Mouse (Mus musculus): ENCODE data around the gene 1700029P11Rik. TPM values are rescaled to one million over a fixed set of nuclear protein-coding genes. Genes with fewer than 3 reads are reported as not detected.

Gene 1700029P11Rik
- total RNA-seq, 4 experiments from 2014 or later, result not detected

DNA sequence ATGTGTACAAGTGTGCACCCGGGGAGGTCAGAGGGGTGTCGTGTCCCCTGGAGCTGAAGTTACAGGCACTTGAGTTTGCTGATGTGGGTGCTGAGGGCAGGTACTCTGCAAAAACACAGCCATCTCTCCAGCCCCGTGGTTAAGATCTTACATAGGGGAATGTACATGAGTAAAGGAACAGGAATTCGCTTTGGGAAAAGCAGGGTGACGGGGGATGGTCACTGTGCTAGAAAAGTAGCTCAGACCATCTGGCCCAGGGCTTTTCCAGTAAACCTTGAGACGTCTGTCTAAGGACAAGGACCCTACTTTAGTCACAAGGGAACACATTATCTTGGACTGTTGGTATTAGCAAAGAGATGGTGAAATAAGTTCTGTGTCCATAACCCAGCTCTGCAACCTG lies 31.6 kb downstream of the 1700029P11Rik start:
- no peak for DNase-seq (ENCODE audit: low spot score in 2 of 2)

DNA sequence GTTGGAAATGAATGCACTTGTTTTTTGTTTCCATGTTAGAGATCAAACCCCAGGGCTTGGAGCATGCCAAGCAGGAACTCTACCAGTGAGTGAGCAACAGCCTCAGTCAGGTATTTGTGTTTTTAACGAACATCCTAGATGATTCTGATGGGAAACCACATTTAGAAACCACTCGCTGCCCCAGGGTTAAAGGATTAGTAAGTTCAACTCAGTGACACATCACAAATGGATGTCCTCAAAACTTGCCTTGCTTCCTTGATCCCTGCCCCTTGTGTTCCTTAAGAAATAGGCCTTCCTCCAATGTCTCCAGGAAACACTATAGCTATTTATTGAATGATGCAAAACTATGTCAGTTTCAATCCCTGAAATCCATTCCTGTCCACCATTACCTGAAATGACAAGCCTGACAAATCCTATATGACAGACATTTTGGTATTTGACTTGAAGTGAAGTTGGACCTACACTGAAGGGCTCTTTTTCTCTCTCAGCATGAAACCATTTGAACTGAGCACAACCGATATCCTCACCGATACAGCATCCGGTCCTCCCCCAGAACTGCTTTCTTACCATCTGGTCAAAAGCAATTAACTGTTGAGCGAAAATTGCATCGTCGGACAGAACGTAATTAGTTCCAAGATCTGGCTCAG lies 34.5 kb downstream of the 1700029P11Rik start:
- no peak for DNase-seq (ENCODE audit: low spot score in 2 of 2)

DNA sequence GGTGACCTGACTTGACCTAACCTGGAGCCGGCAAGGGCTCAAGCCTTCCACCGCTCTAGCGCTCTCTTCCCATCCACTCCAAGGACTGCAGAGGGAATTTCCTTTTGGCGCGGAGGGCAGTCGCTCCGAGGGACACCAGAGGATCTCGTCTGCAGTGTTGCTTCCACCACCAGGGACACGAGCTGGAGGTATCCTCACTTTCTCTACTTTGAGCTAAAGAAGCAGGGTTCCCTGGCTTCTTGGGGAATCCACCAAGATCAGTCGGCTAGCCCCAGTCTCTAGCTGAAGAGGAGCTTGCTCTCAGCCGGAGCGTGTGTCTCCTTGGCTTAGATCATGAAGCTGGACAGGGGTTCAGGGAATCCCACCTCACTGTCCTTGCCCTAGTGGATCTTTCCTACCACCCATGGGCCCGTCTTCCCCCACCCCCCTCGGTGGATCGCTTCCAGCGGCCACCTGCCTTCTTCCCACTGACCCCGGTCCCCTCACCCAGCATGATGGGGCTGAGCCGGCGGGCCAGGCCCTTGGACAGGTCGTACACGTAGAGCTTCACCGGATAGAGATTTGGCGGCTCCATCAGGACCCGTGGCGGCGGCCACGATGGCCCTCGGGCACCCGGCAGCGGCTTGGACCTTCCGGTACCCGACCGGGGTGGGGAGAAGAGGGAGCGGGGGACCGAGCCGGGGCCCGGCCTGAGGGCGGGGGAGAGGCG lies 35.2 kb downstream of the 1700029P11Rik start:
- DNase-seq (ENCODE audit: low spot score in 2 of 2), result no peak

DNA sequence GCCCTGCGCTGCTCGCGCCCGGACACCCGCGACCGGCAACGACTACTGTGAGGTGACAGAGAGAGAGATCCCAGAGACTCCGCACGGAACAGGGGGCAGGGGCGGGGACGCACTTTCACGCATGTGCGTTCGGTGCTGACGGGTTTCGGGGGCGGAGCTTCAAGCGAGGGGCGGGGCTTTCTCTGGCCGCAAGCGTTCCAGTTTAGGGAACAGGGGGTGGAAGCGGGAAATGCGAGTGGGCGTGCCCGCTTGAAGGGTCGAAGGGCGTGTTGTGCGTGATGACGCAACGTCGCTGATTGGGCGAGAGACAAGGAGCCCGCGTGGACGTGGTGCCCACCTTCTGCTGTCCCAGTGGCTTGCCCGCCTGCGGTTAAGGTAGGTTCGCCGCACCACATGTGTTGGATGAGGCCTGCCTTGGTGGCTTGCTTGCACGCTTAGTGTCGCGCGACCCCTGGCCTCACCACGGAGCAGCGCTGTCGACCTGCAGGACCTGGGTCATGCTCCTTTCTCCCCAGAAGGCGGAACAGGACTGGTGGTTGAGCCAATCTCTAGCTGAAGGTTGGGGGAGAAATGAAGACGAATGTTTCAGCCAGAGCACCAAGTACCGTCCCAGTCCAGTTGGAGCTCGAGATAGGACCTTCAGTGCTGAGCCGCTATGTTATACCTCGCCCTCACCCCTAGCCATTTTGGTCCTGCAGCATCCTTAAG lies 35.9 kb downstream of the 1700029P11Rik start:
- DNase-seq (ENCODE audit: low spot score in 2 of 2), result peak; percentile 98

DNA sequence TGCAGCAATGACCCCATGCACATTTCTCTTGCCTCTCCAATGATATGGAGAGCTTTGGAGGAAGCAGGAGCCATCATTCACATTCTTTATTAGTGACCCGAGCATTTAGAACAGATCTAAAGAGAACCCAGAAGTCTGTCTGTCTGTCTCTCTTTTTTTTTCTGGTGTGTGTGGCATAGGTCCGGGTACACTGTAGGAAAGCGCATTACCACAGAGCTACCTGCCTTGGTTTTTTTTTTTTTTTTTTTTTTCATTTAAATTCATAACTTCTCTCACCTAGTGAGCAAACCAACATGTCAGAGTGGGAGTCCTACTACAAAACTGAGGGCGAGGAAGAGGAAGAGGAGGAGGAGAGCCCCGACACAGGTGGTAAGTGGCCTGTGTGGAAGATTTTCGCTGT lies 36.5 kb downstream of the 1700029P11Rik start:
- DNase-seq (ENCODE audit: low spot score in 2 of 2), result no peak

DNA sequence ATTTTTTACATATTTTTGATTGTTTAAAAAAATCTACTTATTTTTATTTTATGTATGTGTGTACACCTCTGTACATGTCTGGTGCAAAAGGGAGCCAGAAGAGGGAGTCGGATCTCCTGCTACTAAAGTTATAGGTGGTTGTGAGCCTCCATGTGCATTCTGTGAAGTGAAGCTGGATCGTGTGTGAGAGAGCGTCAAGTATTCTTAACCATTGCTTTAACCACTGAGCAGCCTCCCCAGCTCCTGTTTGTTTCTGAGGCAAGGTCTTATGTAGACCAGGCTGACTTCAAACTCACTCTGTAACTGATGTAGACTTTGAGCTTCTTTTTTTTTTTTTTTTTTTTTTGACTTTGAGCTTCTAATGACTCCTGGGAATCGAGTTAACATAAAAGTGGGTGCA lies 37.1 kb downstream of the 1700029P11Rik start:
- no peak for DNase-seq (ENCODE audit: low spot score in 2 of 2)

DNA sequence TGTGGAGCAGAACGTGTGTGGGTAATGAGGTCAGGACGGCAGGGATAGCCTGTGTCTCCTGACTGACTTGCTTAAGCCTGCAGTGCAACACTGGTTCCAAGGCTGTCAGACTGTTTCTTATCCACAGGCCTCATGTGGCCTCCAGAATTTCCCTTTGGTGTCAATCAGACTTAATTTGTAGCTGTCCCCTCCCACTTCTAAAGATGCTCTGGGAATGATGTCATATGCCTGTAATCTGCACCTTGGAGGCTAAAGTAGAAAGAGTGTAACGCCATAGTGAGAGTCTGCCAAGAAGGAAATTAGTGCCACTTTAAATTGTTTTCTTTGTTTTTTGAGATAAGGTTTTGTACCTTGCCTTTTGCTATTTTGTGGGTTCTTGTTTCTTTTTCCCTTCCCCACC lies 38.9 kb downstream of the 1700029P11Rik start:
- DNase-seq (ENCODE audit: low spot score in 2 of 2), result no peak

DNA sequence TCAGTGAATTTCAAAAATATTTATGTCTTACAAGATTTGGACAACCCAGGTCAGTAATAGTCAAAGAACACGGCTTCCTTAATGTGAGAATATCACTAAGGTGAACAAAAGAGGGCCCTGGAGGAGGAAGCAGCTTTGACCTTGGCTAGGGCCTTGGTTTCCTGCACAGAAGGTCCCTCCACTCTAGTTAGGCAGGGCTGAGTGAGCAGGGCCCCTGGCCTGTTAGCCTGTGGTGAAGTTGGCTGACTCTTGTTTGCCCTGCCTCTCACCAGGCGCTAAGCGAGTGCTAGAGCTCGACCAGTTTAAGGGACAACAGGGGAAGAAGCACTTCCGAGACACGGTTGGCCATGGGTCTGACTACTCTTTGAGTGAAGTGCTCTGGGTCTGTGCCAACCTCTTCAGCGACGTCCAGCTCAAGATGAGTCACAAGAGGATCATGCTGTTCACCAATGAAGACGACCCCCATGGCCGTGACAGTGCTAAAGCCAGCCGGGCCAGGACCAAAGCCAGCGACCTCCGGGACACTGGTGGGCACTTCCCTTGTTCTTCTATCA lies 42.3 kb downstream of the 1700029P11Rik start:
- DNase-seq (ENCODE audit: low spot score in 2 of 2), result no peak

DNA sequence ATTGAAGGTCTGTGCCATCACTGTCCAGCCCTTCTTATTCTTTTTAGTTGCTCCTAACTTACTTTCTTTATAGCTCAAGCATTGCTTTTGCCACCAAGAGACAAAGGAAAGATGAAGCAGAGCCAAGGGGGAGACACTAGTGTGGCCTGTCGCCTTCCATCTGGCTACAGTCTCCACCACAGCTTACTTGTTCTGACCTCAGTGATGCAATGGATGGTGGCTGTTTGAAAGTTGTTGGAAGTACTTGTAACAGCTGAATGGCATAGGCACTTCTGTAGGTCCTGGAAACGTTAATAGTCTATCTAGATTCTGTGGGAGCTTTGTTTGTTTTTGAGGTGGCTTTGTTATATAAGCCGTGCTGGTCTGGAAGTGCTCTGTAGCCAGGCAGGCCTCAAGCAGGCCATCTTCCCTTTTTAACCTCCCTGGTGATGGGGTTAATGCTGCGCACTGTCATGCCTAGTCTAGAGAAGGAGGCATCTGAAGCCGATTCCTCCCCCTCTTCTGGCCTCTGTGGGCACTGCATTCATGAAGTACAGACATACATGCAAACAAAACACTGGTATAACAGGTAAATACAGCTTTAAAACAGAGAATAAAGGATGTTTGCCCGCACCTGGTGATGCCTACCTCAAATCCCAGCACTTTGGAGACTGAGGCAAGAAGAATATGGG lies 43.8 kb downstream of the 1700029P11Rik start:
- no peak for DNase-seq (ENCODE audit: low spot score in 2 of 2)

DNA sequence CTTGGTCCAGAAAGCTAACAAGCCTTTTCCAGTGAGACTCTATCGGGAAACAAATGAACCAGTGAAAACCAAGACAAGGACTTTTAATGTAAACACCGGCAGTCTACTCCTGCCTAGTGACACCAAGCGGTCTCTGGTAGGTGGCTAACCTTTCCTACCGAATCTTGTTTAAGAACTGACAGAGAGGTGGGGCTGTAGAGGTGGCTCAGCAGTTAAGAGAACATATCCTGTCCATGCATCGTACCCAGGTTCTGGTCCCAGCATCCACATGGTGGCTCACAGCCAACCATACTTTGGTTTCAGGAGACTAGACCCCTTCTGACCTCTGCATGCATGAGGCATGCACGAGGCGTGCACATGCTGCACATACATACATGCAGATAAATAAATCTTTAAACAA lies 46.9 kb downstream of the 1700029P11Rik start:
- no peak for DNase-seq (ENCODE audit: low spot score in 2 of 2)

DNA sequence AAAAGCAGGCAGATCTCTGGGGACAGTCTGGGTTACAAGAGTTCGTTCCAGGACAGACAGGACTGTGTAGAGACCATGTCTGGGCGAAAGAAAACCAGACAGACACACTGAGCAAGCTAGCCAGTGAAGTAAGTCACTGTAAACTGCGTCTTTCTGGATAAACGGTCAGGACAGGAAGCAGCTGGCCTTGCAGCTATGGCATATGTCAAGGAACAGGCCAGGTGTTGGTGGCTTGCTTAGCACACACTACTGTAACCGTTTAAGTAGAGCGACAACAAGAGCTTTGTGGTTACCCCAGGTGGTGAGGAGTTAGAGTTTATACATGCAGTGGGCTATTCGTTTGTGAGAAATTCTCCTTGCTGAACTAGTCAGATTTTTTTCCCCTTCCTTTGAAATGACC lies 47.4 kb downstream of the 1700029P11Rik start:
- DNase-seq (ENCODE audit: low spot score in 2 of 2), result no peak

Other genes with a start within 250 kb of the 1700029P11Rik start
- 10 to 100 TPM; 29.2 to 37.7 (median 33.5) TPM for gene Zc3h7b, start 235.5 kb upstream of the 1700029P11Rik start, total RNA-seq (2022)
- gene Rangap1, start 235.0 kb upstream of the 1700029P11Rik start, total RNA-seq (2022), result 10 to 100 TPM; 23.5 to 24.3 (median 23.6) TPM
- 100 to 1,000 TPM; 191 to 229 (median 196) TPM for gene Tef, start 178.1 kb upstream of the 1700029P11Rik start, total RNA-seq (2022)
- gene Tob2, start 121.7 kb upstream of the 1700029P11Rik start, total RNA-seq (2022), result 100 to 1,000 TPM; 111 to 127 (median 125) TPM
- gene Phf5a, start 108.6 kb upstream of the 1700029P11Rik start, total RNA-seq (2022), result 10 to 100 TPM; 39.0 to 44.3 (median 39.3) TPM
- 1,000 to 10,000 TPM; 1,068 to 1,166 (median 1,137) TPM for gene Aco2, start 108.2 kb upstream of the 1700029P11Rik start, total RNA-seq (2022)
- gene Polr3h, start 54.3 kb upstream of the 1700029P11Rik start, total RNA-seq (2022), result 10 to 100 TPM in 1 of 4 experiments, 1 to 10 TPM in 3; 7.2 to 10.2 (median 8.2) TPM
- gene Csdc2, start 43.8 kb upstream of the 1700029P11Rik start, total RNA-seq (2022), result 1 to 10 TPM in 2 of 4 experiments, under 1 TPM in 2; 0.67 to 1.9 (median 0.90) TPM
- gene Pmm1, start 19.6 kb upstream of the 1700029P11Rik start, total RNA-seq (2022), result 10 to 100 TPM; 15.6 to 17.9 (median 15.9) TPM
- 10 to 100 TPM; 20.6 to 24.5 (median 24.2) TPM for gene Xrcc6, start 7.3 kb downstream of the 1700029P11Rik start, total RNA-seq (2022)
- gene Desi1, start 53.3 kb downstream of the 1700029P11Rik start, total RNA-seq (2022), result 10 to 100 TPM; 14.9 to 18.4 (median 17.5) TPM
- 10 to 100 TPM; 44.8 to 55.5 (median 51.4) TPM for gene Snu13, start 67.1 kb downstream of the 1700029P11Rik start, total RNA-seq (2022)
- gene 4930407I10Rik, start 78.6 kb downstream of the 1700029P11Rik start, total RNA-seq (2022), result not detected
- not detected for gene Mei1, start 89.5 kb downstream of the 1700029P11Rik start, total RNA-seq (2022)
- gene Ccdc134, start 147.4 kb downstream of the 1700029P11Rik start, total RNA-seq (2022), result 10 to 100 TPM in 2 of 4 experiments, 1 to 10 TPM in 2; 6.8 to 14.2 (median 8.6) TPM
- 10 to 100 TPM in 1 of 4 experiments, 1 to 10 TPM in 3; 8.4 to 11.5 (median 9.7) TPM for gene Srebf2, start 166.6 kb downstream of the 1700029P11Rik start, total RNA-seq (2022)
- not detected for gene Shisa8, start 232.3 kb downstream of the 1700029P11Rik start, total RNA-seq (2022)
- not detected for gene Tnfrsf13c, start 243.8 kb downstream of the 1700029P11Rik start, total RNA-seq (2022)

All from gastrocnemius, adult 8-10 months (tissue).